Mouse (Mus musculus) forebrain, embryonic 11.5 days (tissue): ENCODE results near the gene Fam118b. TPM values are rescaled to one million over a fixed set of nuclear protein-coding genes. Genes with fewer than 3 reads are reported as not detected.
A peak's percentile ranks its signal among the peaks of the same experiment; 100 is the strongest.

ENCODE experiments used
- ATAC-seq: fragments of 200-750 bp; cut with Nextera tagmentation; replicated peaks from 2 replicates; pipeline ENCODE4 v1.8.0; 2017; ENCODE audit warnings: moderate TSS enrichment; ENCODE audit not compliant: low FRiP score
- DNase-seq: peaks from one replicate; pipeline ENCODE4 v3.0.0-alpha.2; 2017; ENCODE audit warnings: low spot score
- H3K27ac ChIP-seq: fragments of 300-500 bp; sonication (generic); 2 replicates; pipeline ENCODE4 v1.5.1; 2014; ENCODE audit warnings: low read depth, low read length
- H3K27me3 ChIP-seq: fragments of 300-500 bp; sonication (generic); 2 replicates; pipeline ENCODE4 v1.6.1; 2014; ENCODE audit warnings: mild to moderate bottlenecking, low read length, mixed read lengths; ENCODE audit not compliant: control insufficient read depth, insufficient read depth
- H3K36me3 ChIP-seq: fragments of 300-500 bp; sonication (generic); 2 replicates; pipeline ENCODE4 v1.6.1; 2014; ENCODE audit warnings: mild to moderate bottlenecking, low read length, moderate library complexity, mixed read lengths; ENCODE audit not compliant: control insufficient read depth, insufficient read depth
- H3K4me1 ChIP-seq: fragments of 300-500 bp; sonication (generic); replicated peaks from 2 replicates; pipeline ENCODE4 v1.6.1; 2014; ENCODE audit warnings: low read length, mixed read lengths; ENCODE audit not compliant: control insufficient read depth, insufficient read depth
- H3K4me2 ChIP-seq: fragments of 300-500 bp; sonication (generic); 2 replicates; pipeline ENCODE4 v1.6.1; 2014; ENCODE audit warnings: low read depth, mild to moderate bottlenecking, low read length, moderate library complexity, mixed read lengths; ENCODE audit not compliant: severe bottlenecking
- H3K4me3 ChIP-seq: fragments of 300-500 bp; sonication (generic); 2 replicates; pipeline ENCODE4 v1.5.1; 2014; ENCODE audit warnings: low read depth, low read length
- H3K9ac ChIP-seq: fragments of 300-500 bp; sonication (generic); 2 replicates; pipeline ENCODE4 v1.6.1; 2014; ENCODE audit warnings: low read length
- H3K9me3 ChIP-seq: fragments of 300-500 bp; sonication (generic); 2 replicates; pipeline ENCODE4 v1.6.1; 2016; ENCODE audit warnings: low read length, mixed read lengths; ENCODE audit not compliant: control insufficient read depth
- WGBS: fragments of 180-500 bp; shearing (Covaris S2); extraction: QIAGEN DNeasy Blood & Tissue Kit; methylation state at CpG from one replicate; pipeline ENCODE4 v1.1.7; 2014; 5-methylcytosine and 5-hydroxymethylcytosine counted together
- polyA plus RNA-seq: library from polyadenylated mRNA; unstranded; fragments of >200 nt; fragmentation: Nextera tagmentation; extraction: Ambion mirVana; gene quantifications from 2 replicates; pipeline ENCODE4 v1.2.1, GENCODE M21; 2014

The Fam118b gene
- polyA plus RNA-seq, 1 experiment from 2014 or later: 75.4 TPM

GRCm38 (mm10) chr9:35211573-35212511, 55.8 kb downstream of the Fam118b start:
- no peaks in the 10 kb centered on the region for H3K27me3 ChIP-seq
- no peaks in the 10 kb centered on the region for H3K9me3 ChIP-seq
- peak overlapping the region; percentile 54 for H3K4me2 ChIP-seq
- H3K27ac ChIP-seq: no peak overlapping the region
- peaks cover 3% of the 10 kb centered on the region; the same call in 1 of the 2 replicates for H3K4me1 ChIP-seq
- peak; percentile 6; the same call in 1 of the 2 replicates for ATAC-seq
- WGBS: 37% methylated on average over 26 of the region's 26 CpGs
- peak overlapping the region; percentile 81 for H3K4me3 ChIP-seq
- peaks cover 13% of the 10 kb centered on the region; the same call in 1 of the 2 replicates for H3K36me3 ChIP-seq
- peak overlapping the region; percentile 82 for H3K9ac ChIP-seq
- no peak for DNase-seq

- peak within 1 kb of the TSS; percentile 81 for H3K4me3 ChIP-seq
- H3K36me3 ChIP-seq: peaks cover 13% of the 10 kb centered on the region; the same call in 1 of the 2 replicates
- H3K9ac ChIP-seq: peak within 1 kb of the TSS; percentile 87
- WGBS: 1% methylated on average over 72 of the region's 72 CpGs
- H3K27me3 ChIP-seq: no peaks in the 10 kb centered on the region
- ATAC-seq: peak; percentile 100
- peak within 1 kb of the TSS; percentile 73 for H3K27ac ChIP-seq
- DNase-seq: peak; percentile 99
- H3K4me2 ChIP-seq: peak within 1 kb of the TSS; percentile 94
- H3K9me3 ChIP-seq: no peaks in the 10 kb centered on the region
- H3K4me1 ChIP-seq: peaks cover 3% of the 10 kb centered on the region; the same call in 1 of the 2 replicates
Observed at GRCm38 (mm10) chr9:35210542-35211474, 56.8 kb downstream of the Fam118b start, which contains the start of gene Foxred1. Gene Foxred1, minus strand, starts transcription at chr9:35211055.

GRCm38 (mm10) chr9:35204421-35204820, 63.2 kb downstream of the Fam118b start:
- Histone ChIP-seq H3K9me3 (no peaks in the 10 kb centered on the region), H3K27ac (no peak overlapping the region), H3K4me3 (no peak overlapping the region), H3K36me3 (peaks cover 5% of the 10 kb centered on the region; the same call in 1 of the 2 replicates), H3K4me2 (no peak overlapping the region), H3K27me3 (no peaks in the 10 kb centered on the region), H3K9ac (no peak overlapping the region), H3K4me1 (no peaks in the 10 kb centered on the region; the same call in 1 of the 2 replicates)
- no peak for DNase-seq
- 96% methylated on average over 2 of the region's 2 CpGs for WGBS
- no peak for ATAC-seq

GRCm38 (mm10) chr9:35203536-35203935, 64.1 kb downstream of the Fam118b start:
- Histone ChIP-seq H3K9ac (no peak overlapping the region), H3K9me3 (no peaks in the 10 kb centered on the region), H3K4me1 (no peaks in the 10 kb centered on the region; the same call in 1 of the 2 replicates), H3K36me3 (peaks cover 5% of the 10 kb centered on the region; the same call in 1 of the 2 replicates), H3K27ac (no peak overlapping the region), H3K4me2 (no peak overlapping the region), H3K27me3 (no peaks in the 10 kb centered on the region), H3K4me3 (no peak overlapping the region)
- ATAC-seq: no peak
- no peak for DNase-seq
- WGBS: 65% methylated on average over 3 of the region's 3 CpGs

- ATAC-seq (no peak), DNase-seq (no peak)
- no peak overlapping the region for H3K27ac ChIP-seq
- H3K4me2 ChIP-seq: peak overlapping the region; percentile 79; the same call in 1 of the 2 replicates
- H3K36me3 ChIP-seq: no peaks in the 10 kb centered on the region
- H3K4me1 ChIP-seq: no peaks in the 10 kb centered on the region; the same call in 1 of the 2 replicates
- peak overlapping the region; percentile 63; the same call in 1 of the 2 replicates for H3K4me3 ChIP-seq
- H3K9me3 ChIP-seq: no peaks in the 10 kb centered on the region
- no peak overlapping the region; the same call in 1 of the 2 replicates for H3K9ac ChIP-seq
- WGBS: 73% methylated on average over 9 of the region's 9 CpGs
- H3K27me3 ChIP-seq: no peaks in the 10 kb centered on the region
Observed at GRCm38 (mm10) chr9:35200529-35201060, 67.0 kb downstream of the Fam118b start.

GRCm38 (mm10) chr9:35199772-35200471, 67.7 kb downstream of the Fam118b start, which contains the start of the genes Srpr and Tirap:
Gene Srpr, plus strand, starts transcription at chr9:35200175.
Gene Tirap, minus strand, starts transcription at chr9:35200291.
- H3K27me3 ChIP-seq: no peaks in the 10 kb centered on the region
- no peaks in the 10 kb centered on the region; the same call in 1 of the 2 replicates for H3K4me1 ChIP-seq
- under 1% methylated on average over 44 of the region's 44 CpGs for WGBS
- DNase-seq: peak; percentile 98
- no peaks in the 10 kb centered on the region for H3K9me3 ChIP-seq
- H3K27ac ChIP-seq: no peak within 1 kb of the TSS
- H3K4me2 ChIP-seq: peak within 1 kb of the TSS; percentile 79
- H3K36me3 ChIP-seq: no peaks in the 10 kb centered on the region
- H3K9ac ChIP-seq: peak within 1 kb of the TSS; percentile 78
- ATAC-seq: peak; percentile 96
- peak within 1 kb of the TSS; percentile 63 for H3K4me3 ChIP-seq

GRCm38 (mm10) chr9:35198945-35199771, 68.4 kb downstream of the Fam118b start:
- H3K9ac ChIP-seq: peak overlapping the region; percentile 78
- H3K36me3 ChIP-seq: no peaks in the 10 kb centered on the region
- no peaks in the 10 kb centered on the region; the same call in 1 of the 2 replicates for H3K4me1 ChIP-seq
- H3K27ac ChIP-seq: no peak overlapping the region
- DNase-seq: no peak
- no peaks in the 10 kb centered on the region for H3K27me3 ChIP-seq
- 26% methylated on average over 18 of the region's 18 CpGs for WGBS
- H3K4me2 ChIP-seq: peak overlapping the region; percentile 79
- H3K4me3 ChIP-seq: peak overlapping the region; percentile 63
- ATAC-seq: peak; percentile 74; the same call in 1 of the 2 replicates
- H3K9me3 ChIP-seq: no peaks in the 10 kb centered on the region
